Mouse (Mus musculus) testis, adult 2 months (tissue): ENCODE results near the gene Gpam.

Experiments
- CTCF ChIP-seq: fragments of 200-500 bp; IDR thresholded peaks from 2 replicates; pipeline ENCODE4 v1.5.1; 2012; ENCODE audit warnings: low read depth, mild to moderate bottlenecking, inconsistent platforms, low read length, moderate library complexity; ENCODE audit not compliant: control insufficient read depth, insufficient read depth, insufficient replicate concordance
- POLR2A ChIP-seq: fragments of 200-500 bp; IDR thresholded peaks from 2 replicates; pipeline ENCODE4 v1.6.1; 2012; ENCODE audit warnings: low read depth, mild to moderate bottlenecking, inconsistent platforms, low read length, moderate library complexity; ENCODE audit not compliant: control insufficient read depth

- TF ChIP-seq POLR2A (no peak), CTCF (no peak)
These were observed 12.3 kb upstream of the Gpam start for GRCm38 (mm10) chr19:55139301-55139700.
